In the genomic region with DNA sequence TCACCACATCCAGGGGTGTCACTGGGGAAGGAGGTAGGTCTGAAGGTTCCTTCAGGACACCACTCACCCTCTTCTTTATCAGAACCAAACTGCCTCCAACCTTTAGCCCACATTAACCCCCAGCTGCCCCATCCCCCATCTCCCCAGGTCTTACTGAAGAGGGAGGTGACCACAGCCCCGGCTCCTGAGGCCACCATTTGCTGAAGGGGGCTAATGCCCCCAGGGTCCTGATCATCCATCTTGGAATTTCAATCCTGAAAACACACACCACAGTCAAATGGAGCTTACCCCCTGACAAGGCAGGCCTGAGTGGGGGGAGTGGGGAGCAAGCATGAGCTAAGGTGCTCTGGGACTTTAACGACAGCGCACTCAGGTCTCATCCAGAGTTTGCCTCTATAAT, we compare ENCODE assay signal across 8 mouse cellular contexts. TPM values are rescaled to one million over a fixed set of nuclear protein-coding genes. Genes with fewer than 3 reads are reported as not detected.
DNase-seq lines count a peak whose midpoint lies in the region; ATAC-seq and TF ChIP-seq lines count a peak whose summit lies in the region.

No protein-coding gene starts in this region.

- TF ChIP-seq EP300 in stomach, postnatal 0 days (optimal IDR thresholded peaks at IDR 0.05) = no peak

- 12% methylated on average over 3 of the region's 3 CpGs for WGBS in neural tube, embryonic 11.5 days
- WGBS in limb, embryonic 13.5 days = 4% methylated on average over 3 of the region's 3 CpGs
- 9% methylated on average over 3 of the region's 3 CpGs for WGBS in stomach, postnatal 0 days

- H3K4me3 ChIP-seq in neural tube, embryonic 11.5 days (ENCODE audit: low read depth, low read length) = peak overlapping the region; percentile 74
- peak overlapping the region; percentile 81 for H3K4me3 ChIP-seq in limb, embryonic 13.5 days
- peak overlapping the region; percentile 81 for H3K4me3 ChIP-seq in stomach, postnatal 0 days (ENCODE audit: low read depth, low read length)

- H3K9me3 ChIP-seq in neural tube, embryonic 11.5 days (ENCODE audit: control insufficient read depth, low read length) = no peaks in the 10 kb centered on the region
- no peaks in the 10 kb centered on the region for H3K9me3 ChIP-seq in limb, embryonic 13.5 days
- H3K9me3 ChIP-seq in stomach, postnatal 0 days (ENCODE audit: control insufficient read depth, low read length) = no peaks in the 10 kb centered on the region

- peak; percentile 21 for DNase-seq in adrenal gland, postnatal 14 days
- DNase-seq in adrenal gland, postnatal 25 days = no peak
- no peak for DNase-seq in neural tube, embryonic 11.5 days (ENCODE audit: low spot score)
- no peak for DNase-seq in neural tube, embryonic 10.5 days (ENCODE audit: extremely low spot score, low spot score)
- no peak for DNase-seq in stomach, postnatal 0 days (ENCODE audit: low spot score)
- DNase-seq in left cerebral cortex, adult 11 months (ENCODE audit: low spot score) = no peak
- no peak for DNase-seq in gastrocnemius, postnatal 4 days (ENCODE audit: low spot score in 2 of 2)

- no peak for TF ChIP-seq CTCF in stomach, postnatal 0 days (IDR thresholded peaks at IDR 0.05; ENCODE audit: low read depth)

- H3K27me3 ChIP-seq in neural tube, embryonic 11.5 days (ENCODE audit: control insufficient read depth, insufficient read depth, low read length) = no peaks in the 10 kb centered on the region
- peaks cover 16% of the 10 kb centered on the region for H3K27me3 ChIP-seq in limb, embryonic 13.5 days
- no peaks in the 10 kb centered on the region for H3K27me3 ChIP-seq in stomach, postnatal 0 days (ENCODE audit: control insufficient read depth, insufficient read depth, low read length)

- H3K36me3 ChIP-seq in neural tube, embryonic 11.5 days (ENCODE audit: control insufficient read depth, insufficient read depth, low read length) = peaks cover 11% of the 10 kb centered on the region
- H3K36me3 ChIP-seq in limb, embryonic 13.5 days = peaks cover 33% of the 10 kb centered on the region
- H3K36me3 ChIP-seq in stomach, postnatal 0 days (ENCODE audit: control insufficient read depth, insufficient read depth, low read length) = peaks cover 20% of the 10 kb centered on the region

- H3K4me1 ChIP-seq in neural tube, embryonic 11.5 days (ENCODE audit: control insufficient read depth, insufficient read depth, low read length) = peaks cover 21% of the 10 kb centered on the region
- peaks cover 19% of the 10 kb centered on the region for H3K4me1 ChIP-seq in limb, embryonic 13.5 days
- peaks cover 5% of the 10 kb centered on the region; the same call in 1 of the 2 replicates for H3K4me1 ChIP-seq in stomach, postnatal 0 days (replicated peaks; ENCODE audit: control insufficient read depth, insufficient read depth)

- ATAC-seq in neural tube, embryonic 11.5 days (ENCODE audit: insufficient read depth, low FRiP score, low TSS enrichment) = no peak
- no peak for ATAC-seq in limb, embryonic 13.5 days (ENCODE audit: low FRiP score, low read depth)
- no peak for ATAC-seq in stomach, postnatal 0 days (ENCODE audit: low FRiP score, low TSS enrichment)

- H3K4me2 ChIP-seq in neural tube, embryonic 11.5 days (ENCODE audit: low read depth) = peak overlapping the region; percentile 94
- peak overlapping the region; percentile 95 for H3K4me2 ChIP-seq in limb, embryonic 13.5 days (replicated peaks)
- H3K4me2 ChIP-seq in stomach, postnatal 0 days (replicated peaks; ENCODE audit: low read depth) = peak overlapping the region; percentile 70

- H3K9ac ChIP-seq in neural tube, embryonic 11.5 days (ENCODE audit: low read length) = peak overlapping the region; percentile 78
- peak overlapping the region; percentile 86 for H3K9ac ChIP-seq in limb, embryonic 13.5 days
- peak overlapping the region; percentile 79 for H3K9ac ChIP-seq in stomach, postnatal 0 days (ENCODE audit: low read length)

- peak overlapping the region; percentile 75 for H3K27ac ChIP-seq in neural tube, embryonic 11.5 days (ENCODE audit: low read depth, low read length)
- H3K27ac ChIP-seq in limb, embryonic 13.5 days = peak overlapping the region; percentile 90
- H3K27ac ChIP-seq in stomach, postnatal 0 days (replicated peaks) = peak overlapping the region; percentile 91; the same call in 1 of the 2 replicates

RNA-seq across cellular contexts. Expression of a gene that starts 1.3 kb away (rescaled TPM):
- total RNA-seq in adrenal gland, postnatal 14 days (2021) = 373 and 415 TPM in 2 replicates
- total RNA-seq in adrenal gland, postnatal 25 days (2021) = 439 and 629 TPM in 2 replicates
- polyA plus RNA-seq in neural tube, embryonic 11.5 days (2014; fragmentation: Nextera tagmentation; extraction: Ambion mirVana) = 174 and 184 TPM in 2 replicates
- 173 and 180 TPM in 2 replicates for polyA plus RNA-seq in limb, embryonic 13.5 days (2015; fragmentation: Nextera tagmentation; extraction: Ambion mirVana)
- 189 and 200 TPM in 2 replicates for polyA plus RNA-seq in stomach, postnatal 0 days (2015; fragmentation: Nextera tagmentation; extraction: Ambion mirVana)
- total RNA-seq in gastrocnemius, postnatal 4 days (2021) = 10 to 100 TPM; 54.5 to 66.3 TPM

RNA-seq across cellular contexts. Expression of a gene that starts 13.2 kb away (rescaled TPM):
- total RNA-seq in adrenal gland, postnatal 14 days (2021) = 31.3 and 31.6 TPM in 2 replicates
- total RNA-seq in adrenal gland, postnatal 25 days (2021) = 24.4 and 39.7 TPM in 2 replicates
- 46.7 and 51.5 TPM in 2 replicates for polyA plus RNA-seq in neural tube, embryonic 11.5 days (2014; fragmentation: Nextera tagmentation; extraction: Ambion mirVana)
- 1.3 and 1.4 TPM in 2 replicates for polyA plus RNA-seq in limb, embryonic 13.5 days (2015; fragmentation: Nextera tagmentation; extraction: Ambion mirVana)
- 5.1 and 5.9 TPM in 2 replicates for polyA plus RNA-seq in stomach, postnatal 0 days (2015; fragmentation: Nextera tagmentation; extraction: Ambion mirVana)
- 1 to 10 TPM; 1.3 to 1.4 TPM for total RNA-seq in gastrocnemius, postnatal 4 days (2021)

RNA-seq across cellular contexts. Expression of a gene that starts 23.7 kb away (rescaled TPM):
- 180 and 194 TPM in 2 replicates for total RNA-seq in adrenal gland, postnatal 14 days (2021)
- 198 and 230 TPM in 2 replicates for total RNA-seq in adrenal gland, postnatal 25 days (2021)
- polyA plus RNA-seq in neural tube, embryonic 11.5 days (2014; fragmentation: Nextera tagmentation; extraction: Ambion mirVana) = 54.2 and 54.8 TPM in 2 replicates
- 141 and 149 TPM in 2 replicates for polyA plus RNA-seq in limb, embryonic 13.5 days (2015; fragmentation: Nextera tagmentation; extraction: Ambion mirVana)
- 126 and 142 TPM in 2 replicates for polyA plus RNA-seq in stomach, postnatal 0 days (2015; fragmentation: Nextera tagmentation; extraction: Ambion mirVana)
- total RNA-seq in gastrocnemius, postnatal 4 days (2021) = 100 to 1,000 TPM; 129 to 130 TPM

RNA-seq across cellular contexts. Expression of a gene that starts 40.4 kb away (rescaled TPM):
- 17.5 and 72.4 TPM in 2 replicates for total RNA-seq in adrenal gland, postnatal 14 days (2021)
- total RNA-seq in adrenal gland, postnatal 25 days (2021) = 1.0 and 1.8 TPM in 2 replicates
- 26.6 and 28.4 TPM in 2 replicates for polyA plus RNA-seq in neural tube, embryonic 11.5 days (2014; fragmentation: Nextera tagmentation; extraction: Ambion mirVana)
- polyA plus RNA-seq in limb, embryonic 13.5 days (2015; fragmentation: Nextera tagmentation; extraction: Ambion mirVana) = 7.2 and 11.7 TPM in 2 replicates
- 0.72 and 1.1 TPM in 2 replicates for polyA plus RNA-seq in stomach, postnatal 0 days (2015; fragmentation: Nextera tagmentation; extraction: Ambion mirVana)
- 1 to 10 TPM; 2.5 to 7.2 TPM for total RNA-seq in gastrocnemius, postnatal 4 days (2021)

RNA-seq across cellular contexts. Expression of a gene that starts 41.1 kb away (rescaled TPM):
- total RNA-seq in adrenal gland, postnatal 14 days (2021) = 8.2 and 9.6 TPM in 2 replicates
- 4.3 and 8.7 TPM in 2 replicates for total RNA-seq in adrenal gland, postnatal 25 days (2021)
- 11.6 and 12.0 TPM in 2 replicates for polyA plus RNA-seq in neural tube, embryonic 11.5 days (2014; fragmentation: Nextera tagmentation; extraction: Ambion mirVana)
- 4.4 and 4.8 TPM in 2 replicates for polyA plus RNA-seq in limb, embryonic 13.5 days (2015; fragmentation: Nextera tagmentation; extraction: Ambion mirVana)
- 2.0 and 2.9 TPM in 2 replicates for polyA plus RNA-seq in stomach, postnatal 0 days (2015; fragmentation: Nextera tagmentation; extraction: Ambion mirVana)
- 10 to 100 TPM; 27.4 to 43.6 TPM for total RNA-seq in gastrocnemius, postnatal 4 days (2021)

Comparison
In these comparisons a context has a peak if more than half of its experiments do, and no peak if none do; other contexts are left out.
1. RNA of a gene that starts 13.2 kb away (total RNA-seq): 24.4 to 39.7 TPM in adrenal gland, postnatal 25 days and 31.3 to 31.6 TPM in adrenal gland, postnatal 14 days; 1.3 to 1.4 TPM in gastrocnemius, postnatal 4 days; every median in the first group is over 10 times any median in the second.
2. Peak in every context shown above with its lines, with median percentiles within 50 percentile points of each other: H3K27ac ChIP-seq, H3K4me2 ChIP-seq, H3K4me3 ChIP-seq and H3K9ac ChIP-seq.